ENCODE assay signal across 9 mouse cellular contexts in the genomic region with DNA sequence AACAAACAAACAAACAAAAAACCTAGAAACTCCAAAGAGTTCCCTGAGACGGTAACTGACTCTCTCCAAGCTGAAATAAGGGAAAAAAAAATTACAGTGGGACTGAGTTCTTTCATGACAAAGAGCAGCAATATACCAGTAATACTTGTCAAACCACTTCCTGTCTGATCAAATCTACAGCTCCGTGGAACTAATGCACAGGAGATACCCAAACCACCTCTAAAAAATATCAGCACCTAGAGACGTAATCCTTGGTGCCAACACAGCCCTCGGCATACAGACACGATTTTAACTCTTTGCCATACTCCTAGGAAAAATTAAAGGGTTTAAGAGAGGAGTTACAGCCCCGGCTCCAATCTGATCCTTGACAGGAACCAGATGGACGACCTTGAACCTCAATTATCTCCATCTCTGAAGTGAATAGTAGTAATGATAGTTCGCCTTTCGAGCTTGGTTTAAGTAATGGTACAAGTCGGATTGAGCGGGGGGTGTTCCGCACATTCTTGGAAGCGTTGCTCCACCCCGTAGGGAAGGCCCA. TPM values are rescaled to one million over a fixed set of nuclear protein-coding genes. Genes with fewer than 3 reads are reported as not detected.
DNase-seq lines count a peak whose midpoint lies in the region; ATAC-seq lines count a peak whose summit lies in the region.
"Had no signal": no experiment of that assay in that cellular context is flagged by ENCODE, and none has a peak within 500 bp of the region (broad histone marks: within the 10 kb centered on the region; RNA-seq: fewer than 3 reads in every experiment).

No protein-coding gene starts in this region.

- peaks cover 13% of the 10 kb centered on the region for H3K4me1 ChIP-seq in heart, embryonic 10.5 days
- H3K4me1 ChIP-seq in forebrain, embryonic 14.5 days (ENCODE audit: control insufficient read depth, insufficient read depth, low read length) = peaks cover 8% of the 10 kb centered on the region
- peaks cover 21% of the 10 kb centered on the region for H3K4me1 ChIP-seq in liver, embryonic 16.5 days (ENCODE audit: control insufficient read depth, low read depth, low read length)

- DNase-seq in heart, embryonic 10.5 days (ENCODE audit: low spot score) = no peak
- DNase-seq in heart, adult 18-20 months = no peak
- DNase-seq in forebrain, embryonic 14.5 days (ENCODE audit: low spot score) = no peak
- no peak for DNase-seq in adipocyte (ENCODE audit: low spot score)
- DNase-seq in spleen, postnatal 4 days (ENCODE audit: low spot score in 2 of 2) = no peak
- no peak for DNase-seq in left cerebral cortex, adult 8-10 months (ENCODE audit: low spot score in 2 of 2)

- H3K36me3 ChIP-seq in heart, embryonic 10.5 days = peaks cover 25% of the 10 kb centered on the region
- peaks cover 23% of the 10 kb centered on the region for H3K36me3 ChIP-seq in forebrain, embryonic 14.5 days (ENCODE audit: control insufficient read depth, insufficient read depth, low read length)
- peaks cover 10% of the 10 kb centered on the region for H3K36me3 ChIP-seq in liver, embryonic 16.5 days (ENCODE audit: control insufficient read depth, insufficient read depth)

- peak overlapping the region; percentile 81 for H3K4me3 ChIP-seq in heart, embryonic 10.5 days
- peak overlapping the region; percentile 87 for H3K4me3 ChIP-seq in forebrain, embryonic 14.5 days (ENCODE audit: low read depth, low read length)
- H3K4me3 ChIP-seq in liver, embryonic 16.5 days (ENCODE audit: low read depth, low read length) = peak overlapping the region; percentile 82

- H3K27me3 ChIP-seq in heart, embryonic 10.5 days (ENCODE audit: insufficient read depth, poor library complexity, severe bottlenecking) = no peaks in the 10 kb centered on the region
- H3K27me3 ChIP-seq in forebrain, embryonic 14.5 days (replicated peaks; ENCODE audit: control insufficient read depth, insufficient read depth, low read length) = no peaks in the 10 kb centered on the region
- no peaks in the 10 kb centered on the region for H3K27me3 ChIP-seq in liver, embryonic 16.5 days (ENCODE audit: control insufficient read depth, insufficient read depth, low read depth, low read length)

- H3K9ac ChIP-seq in forebrain, embryonic 14.5 days (ENCODE audit: low read length) = peak overlapping the region; percentile 91
- H3K9ac ChIP-seq in liver, embryonic 16.5 days (ENCODE audit: low read depth, low read length) = peak overlapping the region; percentile 97

- H3K27ac ChIP-seq in heart, embryonic 10.5 days = peak overlapping the region; percentile 98
- H3K27ac ChIP-seq in forebrain, embryonic 14.5 days (ENCODE audit: low read depth, low read length) = peak overlapping the region; percentile 88
- peak overlapping the region; percentile 99 for H3K27ac ChIP-seq in liver, embryonic 16.5 days (ENCODE audit: low read length)

- peak overlapping the region; percentile 82 for H3K4me2 ChIP-seq in forebrain, embryonic 14.5 days (ENCODE audit: low read length)
- peak overlapping the region; percentile 86 for H3K4me2 ChIP-seq in liver, embryonic 16.5 days (ENCODE audit: low read depth, low read length)

- H3K9me3 ChIP-seq in heart, embryonic 10.5 days = no peaks in the 10 kb centered on the region
- no peaks in the 10 kb centered on the region for H3K9me3 ChIP-seq in forebrain, embryonic 14.5 days (replicated peaks; ENCODE audit: control insufficient read depth, low read length)
- no peaks in the 10 kb centered on the region for H3K9me3 ChIP-seq in liver, embryonic 16.5 days (replicated peaks; ENCODE audit: control insufficient read depth, low read length)

- ATAC-seq in CD4-positive, CD25-positive, alpha-beta regulatory T cell, adult 4 months = peak; percentile 66
- ATAC-seq in forebrain, embryonic 14.5 days = no peak
- no peak for ATAC-seq in liver, embryonic 16.5 days (ENCODE audit: low read depth)

- WGBS in heart, embryonic 10.5 days = 7% methylated on average over 14 of the region's 14 CpGs
- 11% methylated on average over 14 of the region's 14 CpGs for WGBS in forebrain, embryonic 14.5 days
- WGBS in liver, embryonic 16.5 days (ENCODE audit: insufficient replicate concordance) = 2% methylated on average over 14 of the region's 14 CpGs

RNA-seq across cellular contexts. Expression of a gene that starts 11.4 kb away (rescaled TPM):
- polyA plus RNA-seq in heart, embryonic 10.5 days (2016; fragmentation: Nextera tagmentation; extraction: Ambion mirVana) = 1.6 and 2.3 TPM in 2 replicates
- total RNA-seq in heart, adult 18-20 months (2021) = 1 to 10 TPM in 1 of 2 experiments, under 1 TPM in 1; 0.69 to 1.5 TPM
- 1 to 10 TPM; 7.4 to 8.3 TPM for polyA plus RNA-seq in CD4-positive, CD25-positive, alpha-beta regulatory T cell, adult 4 months (2017; shearing (Covaris generic))
- polyA plus RNA-seq in forebrain, embryonic 14.5 days (2014; fragmentation: Nextera tagmentation; extraction: Ambion mirVana) = 2.3 and 3.5 TPM in 2 replicates
- 0.49 and 0.67 TPM in 2 replicates for polyA plus RNA-seq in liver, embryonic 16.5 days (2015; fragmentation: Nextera tagmentation; extraction: Ambion mirVana)
- total RNA-seq in left cerebral cortex, adult 8-10 months (2022) = 1 to 10 TPM; 3.7 to 6.9 (median 5.1) TPM

RNA-seq across cellular contexts. Expression of a gene that starts 15.8 kb away (rescaled TPM):
- polyA plus RNA-seq in heart, embryonic 10.5 days (2016; fragmentation: Nextera tagmentation; extraction: Ambion mirVana) = 27.1 and 30.3 TPM in 2 replicates
- total RNA-seq in heart, adult 18-20 months (2021) = 10 to 100 TPM in 1 of 2 experiments, 1 to 10 TPM in 1; 9.8 to 10.1 TPM
- polyA plus RNA-seq in CD4-positive, CD25-positive, alpha-beta regulatory T cell, adult 4 months (2017; shearing (Covaris generic)) = 10 to 100 TPM; 34.3 to 62.8 TPM
- 8.3 and 16.9 TPM in 2 replicates for polyA plus RNA-seq in forebrain, embryonic 14.5 days (2014; fragmentation: Nextera tagmentation; extraction: Ambion mirVana)
- 11.4 and 12.3 TPM in 2 replicates for polyA plus RNA-seq in liver, embryonic 16.5 days (2015; fragmentation: Nextera tagmentation; extraction: Ambion mirVana)
- total RNA-seq in left cerebral cortex, adult 8-10 months (2022) = 10 to 100 TPM; 32.3 to 36.2 (median 34.5) TPM

RNA-seq across cellular contexts. Expression of a gene that starts 15.9 kb away (rescaled TPM):
- 86.3 and 91.2 TPM in 2 replicates for polyA plus RNA-seq in heart, embryonic 10.5 days (2016; fragmentation: Nextera tagmentation; extraction: Ambion mirVana)
- 10 to 100 TPM; 40.1 to 43.5 TPM for total RNA-seq in heart, adult 18-20 months (2021)
- 1 to 10 TPM; 4.1 to 5.3 TPM for polyA plus RNA-seq in CD4-positive, CD25-positive, alpha-beta regulatory T cell, adult 4 months (2017; shearing (Covaris generic))
- 54.7 and 56.5 TPM in 2 replicates for polyA plus RNA-seq in forebrain, embryonic 14.5 days (2014; fragmentation: Nextera tagmentation; extraction: Ambion mirVana)
- polyA plus RNA-seq in liver, embryonic 16.5 days (2015; fragmentation: Nextera tagmentation; extraction: Ambion mirVana) = 48.2 and 49.0 TPM in 2 replicates
- 10 to 100 TPM; 59.0 to 68.7 (median 63.8) TPM for total RNA-seq in left cerebral cortex, adult 8-10 months (2022)

RNA-seq across cellular contexts. Expression of a gene that starts 19.4 kb away (rescaled TPM):
- 0.48 and 0.69 TPM in 2 replicates for polyA plus RNA-seq in heart, embryonic 10.5 days (2016; fragmentation: Nextera tagmentation; extraction: Ambion mirVana)
- not detected for total RNA-seq in heart, adult 18-20 months (2021)
- polyA plus RNA-seq in CD4-positive, CD25-positive, alpha-beta regulatory T cell, adult 4 months (2017; shearing (Covaris generic)) = not detected
- 0.38 and 1.3 TPM in 2 replicates for polyA plus RNA-seq in forebrain, embryonic 14.5 days (2014; fragmentation: Nextera tagmentation; extraction: Ambion mirVana)
- not detected in 2 replicates for polyA plus RNA-seq in liver, embryonic 16.5 days (2015; fragmentation: Nextera tagmentation; extraction: Ambion mirVana)
- 1 to 10 TPM; 1.6 to 2.4 (median 1.8) TPM for total RNA-seq in left cerebral cortex, adult 8-10 months (2022)
- total RNA-seq: neutrophil, adult 5-6 weeks had no signal

RNA-seq across cellular contexts. Expression of a gene that starts 24.6 kb away (rescaled TPM):
- 22.3 and 22.7 TPM in 2 replicates for polyA plus RNA-seq in heart, embryonic 10.5 days (2016; fragmentation: Nextera tagmentation; extraction: Ambion mirVana)
- 10 to 100 TPM in 1 of 2 experiments, 1 to 10 TPM in 1; 8.1 to 10.3 TPM for total RNA-seq in heart, adult 18-20 months (2021)
- polyA plus RNA-seq in CD4-positive, CD25-positive, alpha-beta regulatory T cell, adult 4 months (2017; shearing (Covaris generic)) = 10 to 100 TPM; 14.3 to 25.8 TPM
- polyA plus RNA-seq in forebrain, embryonic 14.5 days (2014; fragmentation: Nextera tagmentation; extraction: Ambion mirVana) = 31.8 and 37.2 TPM in 2 replicates
- polyA plus RNA-seq in liver, embryonic 16.5 days (2015; fragmentation: Nextera tagmentation; extraction: Ambion mirVana) = 11.8 and 11.9 TPM in 2 replicates
- total RNA-seq in left cerebral cortex, adult 8-10 months (2022) = 10 to 100 TPM; 29.2 to 39.0 (median 35.4) TPM
